ENCODE assay signal across 8 mouse cellular contexts in the genomic region with DNA sequence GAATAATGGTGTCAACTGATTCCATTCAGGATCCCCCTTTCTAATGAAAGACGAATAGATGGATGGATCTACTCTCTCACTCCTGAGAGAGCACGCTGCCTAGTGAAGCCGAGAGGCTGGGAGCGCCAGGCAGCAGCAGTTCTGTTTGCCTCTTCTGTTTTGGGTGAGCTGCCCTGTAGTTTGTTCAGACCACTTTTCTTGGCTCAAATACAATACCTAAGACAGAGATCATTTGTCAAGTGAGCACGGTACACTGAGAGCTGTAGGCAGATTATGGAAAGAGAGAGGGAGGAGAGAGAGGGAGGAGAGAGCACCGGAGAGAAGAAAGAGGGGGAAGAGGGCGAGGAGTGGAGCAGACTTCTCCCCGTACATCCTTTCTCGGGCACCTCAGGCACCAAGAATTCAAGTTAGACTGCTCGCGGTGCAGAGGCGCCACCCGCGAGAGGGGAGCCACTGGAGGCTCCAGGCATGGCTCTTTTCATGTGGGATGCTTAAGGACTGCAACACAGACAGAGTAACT.
A peak's percentile ranks its signal among the peaks of the same experiment; 100 is the strongest.
DNase-seq lines count a peak whose midpoint lies in the region; ATAC-seq and TF ChIP-seq lines count a peak whose summit lies in the region.

No protein-coding gene starts in this region.

- peak overlapping the region; percentile 64 for H3K4me2 ChIP-seq in lung, embryonic 14.5 days
- peak overlapping the region; percentile 55 for H3K4me2 ChIP-seq in neural tube, embryonic 14.5 days (ENCODE audit: low read depth, low read length)

- peak; percentile 62 for ATAC-seq in lung, embryonic 14.5 days (ENCODE audit: insufficient read depth)
- ATAC-seq in neural tube, embryonic 14.5 days (ENCODE audit: low read depth) = peak; percentile 32
- no peak for ATAC-seq in monocyte, adult 5-6 weeks (replicated peaks; ENCODE audit: insufficient number of reproducible peaks, low FRiP score, low TSS enrichment, poor library complexity, severe bottlenecking)

- intact Hi-C loops in left cerebral cortex, postnatal 4 days (cut with DNase I) = loop anchor here (10.0 kb wide), 1 partner anchor 108 kb away; no protein-coding TSS in a partner anchor

- H3K4me1 ChIP-seq in lung, embryonic 14.5 days (ENCODE audit: insufficient read depth) = no peaks in the 10 kb centered on the region
- peaks cover 17% of the 10 kb centered on the region; the same call in 1 of the 2 replicates for H3K4me1 ChIP-seq in neural tube, embryonic 14.5 days (ENCODE audit: control insufficient read depth, insufficient read depth, low read length)

- no peaks in the 10 kb centered on the region for H3K9me3 ChIP-seq in lung, embryonic 14.5 days (ENCODE audit: low read depth, low read length)
- no peaks in the 10 kb centered on the region for H3K9me3 ChIP-seq in neural tube, embryonic 14.5 days (ENCODE audit: control insufficient read depth, low read length)

- TF ChIP-seq CTCF in lung, embryonic 14.5 days (IDR thresholded peaks at IDR 0.05; ENCODE audit: low read depth) = no peak

- DNase-seq in adrenal gland, postnatal 10 days = peak; percentile 14
- no peak for DNase-seq in adrenal gland, adult 8-10 months
- peak; percentile 27 for DNase-seq in lung, embryonic 14.5 days
- DNase-seq in lung, postnatal 14 days = no peak
- peak; percentile 20 for DNase-seq in left cerebral cortex, postnatal 4 days
- no peak for DNase-seq in spleen, postnatal 14 days (ENCODE audit: low spot score in 2 of 2)

- peak overlapping the region; percentile 41 for H3K4me3 ChIP-seq in lung, embryonic 14.5 days (ENCODE audit: low read depth, low read length)
- peak overlapping the region; percentile 37 for H3K4me3 ChIP-seq in neural tube, embryonic 14.5 days (ENCODE audit: low read depth, low read length)

- H3K9ac ChIP-seq in lung, embryonic 14.5 days = peak overlapping the region; percentile 1; the same call in 1 of the 2 replicates
- peak overlapping the region; percentile 50 for H3K9ac ChIP-seq in neural tube, embryonic 14.5 days (replicated peaks; ENCODE audit: low read depth, low read length)

- H3K27me3 ChIP-seq in lung, embryonic 14.5 days (ENCODE audit: insufficient read depth, low read length) = no peaks in the 10 kb centered on the region
- no peaks in the 10 kb centered on the region for H3K27me3 ChIP-seq in neural tube, embryonic 14.5 days (ENCODE audit: control insufficient read depth, insufficient read depth, low read length)

- 2% methylated on average over 14 of the region's 14 CpGs for WGBS in lung, embryonic 14.5 days
- WGBS in neural tube, embryonic 14.5 days = 4% methylated on average over 14 of the region's 14 CpGs

- no peak overlapping the region for H3K27ac ChIP-seq in lung, embryonic 14.5 days (ENCODE audit: low read depth)
- peak overlapping the region; percentile 88 for H3K27ac ChIP-seq in neural tube, embryonic 14.5 days (ENCODE audit: low read depth, low read length)

- no peaks in the 10 kb centered on the region for H3K36me3 ChIP-seq in lung, embryonic 14.5 days (ENCODE audit: insufficient read depth)
- H3K36me3 ChIP-seq in neural tube, embryonic 14.5 days (ENCODE audit: control insufficient read depth, insufficient read depth, low read length) = no peaks in the 10 kb centered on the region

Comparison
In these comparisons a context has a peak if more than half of its experiments do, and no peak if none do; other contexts are left out.
1. DNase-seq: peak in adrenal gland, postnatal 10 days (single experiment), lung, embryonic 14.5 days (single experiment) and left cerebral cortex, postnatal 4 days (single experiment); none in adrenal gland, adult 8-10 months (single experiment), lung, postnatal 14 days (single experiment) and spleen, postnatal 14 days (0 of 2).